Mouse (Mus musculus): Measurements from ENCODE around the gene Ruvbl1.

- TF ChIP-seq CEBPB (IDR thresholded peaks at IDR 0.05; ENCODE audit: low read depth) (no peak), CTCF (IDR thresholded peaks at IDR 0.05; ENCODE audit: control insufficient read depth, insufficient read depth, insufficient read length) (no peak), MAX (IDR thresholded peaks at IDR 0.05) (no peak), MYOG (IDR thresholded peaks at IDR 0.05; ENCODE audit: control insufficient read depth, extremely low read depth, insufficient read length) (no peak), USF1 (IDR thresholded peaks at IDR 0.05; ENCODE audit: low read depth) (no peak), MYOD1 (IDR thresholded peaks at IDR 0.05; ENCODE audit: control insufficient read depth, insufficient read length, low read depth) (no peak), FOSL1 (IDR thresholded peaks at IDR 0.05; ENCODE audit: insufficient read depth, low read length, poor library complexity, severe bottlenecking) (no peak)
These were observed 58.8 kb downstream of the Ruvbl1 start for GRCm38 (mm10) chr6:88524056-88524455.

Measured in C2C12 (cell line).